Mouse (Mus musculus) small intestine, adult 2 months (tissue): Measurements from ENCODE around the gene Rnf167.

Source experiments
- CTCF ChIP-seq: fragments of 200-500 bp; IDR thresholded peaks from 2 replicates; pipeline ENCODE4 v1.5.1; 2012; ENCODE audit warnings: low read depth, mild to moderate bottlenecking, control low read depth, inconsistent platforms, low read length, moderate library complexity, mixed read lengths; ENCODE audit not compliant: insufficient replicate concordance, insufficient read length; ENCODE audit errors: extremely low read depth
- POLR2A ChIP-seq: fragments of 200-500 bp; IDR thresholded peaks from 2 replicates; pipeline ENCODE4 v1.6.1; 2012; ENCODE audit warnings: low read depth, mild to moderate bottlenecking, control low read depth, inconsistent platforms, low read length, moderate library complexity

GRCm38 (mm10) chr11:70649185-70649734 lies 2.2 kb downstream of the Rnf167 start:
- TF ChIP-seq CTCF (no peak), POLR2A (no peak)
